Mouse (Mus musculus) embryonic facial prominence, embryonic 10.5 days (tissue): ENCODE results near the gene Slc51b. TPM values are rescaled to one million over a fixed set of nuclear protein-coding genes. Genes with fewer than 3 reads are reported as not detected.

Experiments used
- DNase-seq: peaks from one replicate; pipeline ENCODE4 v3.0.0-alpha.2; 2017; ENCODE audit warnings: low spot score
- H3K27ac ChIP-seq: fragments of 300-500 bp; sonication (generic); replicated peaks from 2 replicates; pipeline ENCODE4 v1.5.1; 2016; ENCODE audit warnings: mild to moderate bottlenecking
- H3K27me3 ChIP-seq: fragments of 300-500 bp; sonication (generic); replicated peaks from 2 replicates; pipeline ENCODE4 v1.6.1; 2016; ENCODE audit warnings: low read depth, mild to moderate bottlenecking; ENCODE audit not compliant: poor library complexity, severe bottlenecking
- H3K36me3 ChIP-seq: fragments of 300-500 bp; sonication (generic); replicated peaks from 2 replicates; pipeline ENCODE4 v1.6.1; 2016; ENCODE audit warnings: mild to moderate bottlenecking, moderate library complexity
- H3K4me1 ChIP-seq: fragments of 300-500 bp; sonication (generic); 2 replicates; pipeline ENCODE4 v1.6.1; 2016
- H3K4me3 ChIP-seq: fragments of 300-500 bp; sonication (generic); 2 replicates; pipeline ENCODE4 v1.5.1; 2016; ENCODE audit warnings: mild to moderate bottlenecking, moderate library complexity
- H3K9me3 ChIP-seq: fragments of 300-500 bp; sonication (generic); 2 replicates; pipeline ENCODE4 v1.6.1; 2016; ENCODE audit warnings: mild to moderate bottlenecking
- WGBS: fragments of 180-500 bp; shearing (Covaris S2); methylation state at CpG from one replicate; pipeline ENCODE4 v1.1.7; 2016; 5-methylcytosine and 5-hydroxymethylcytosine counted together
- polyA plus RNA-seq: library from polyadenylated mRNA; unstranded; fragments of >200 nt; fragmentation: Nextera tagmentation; extraction: Ambion mirVana; gene quantifications from 2 replicates; pipeline ENCODE4 v1.2.1, GENCODE M21; 2016

The Slc51b gene
- polyA plus RNA-seq, 1 experiment from 2014 or later = not detected

GRCm38 (mm10) chr9:65405184-65405449 lies 17.6 kb downstream of the Slc51b start:
- H3K27me3 ChIP-seq = no peaks in the 10 kb centered on the region
- H3K27ac ChIP-seq = no peak overlapping the region
- DNase-seq = no peak
- H3K4me3 ChIP-seq = no peak overlapping the region
- H3K36me3 ChIP-seq = no peaks in the 10 kb centered on the region
- H3K9me3 ChIP-seq = no peaks in the 10 kb centered on the region
- no peaks in the 10 kb centered on the region for H3K4me1 ChIP-seq
- 91% methylated on average over 2 of the region's 2 CpGs for WGBS

- 83% methylated on average over 15 of the region's 15 CpGs for WGBS
- Histone ChIP-seq H3K27ac (no peak overlapping the region), H3K9me3 (no peaks in the 10 kb centered on the region), H3K4me1 (no peaks in the 10 kb centered on the region), H3K36me3 (no peaks in the 10 kb centered on the region), H3K27me3 (peaks cover 1% of the 10 kb centered on the region), H3K4me3 (no peak overlapping the region)
- no peak for DNase-seq
Measured at GRCm38 (mm10) chr9:65404331-65405183, 18.2 kb downstream of the Slc51b start.

- 91% methylated on average over 6 of the region's 6 CpGs for WGBS
- Histone ChIP-seq H3K9me3 (no peaks in the 10 kb centered on the region), H3K4me1 (peaks cover 15% of the 10 kb centered on the region), H3K36me3 (no peaks in the 10 kb centered on the region), H3K27ac (no peak overlapping the region), H3K4me3 (no peak overlapping the region), H3K27me3 (peaks cover 31% of the 10 kb centered on the region)
- DNase-seq = no peak
Measured at GRCm38 (mm10) chr9:65399934-65400333, 22.8 kb downstream of the Slc51b start.

GRCm38 (mm10) chr9:65398279-65398678 lies 24.5 kb downstream of the Slc51b start, which contains the start of gene Rasl12:
Rasl12 (plus strand) TSS chr9:65398506.
- DNase-seq = peak; percentile 89
- Histone ChIP-seq H3K27me3 (peaks cover 37% of the 10 kb centered on the region), H3K4me3 (peak within 1 kb of the TSS; percentile 75), H3K9me3 (no peaks in the 10 kb centered on the region), H3K27ac (peak within 1 kb of the TSS; percentile 85), H3K36me3 (no peaks in the 10 kb centered on the region), H3K4me1 (peaks cover 15% of the 10 kb centered on the region)
- under 1% methylated on average over 24 of the region's 24 CpGs for WGBS

- WGBS = 62% methylated on average over 2 of the region's 2 CpGs
- Histone ChIP-seq H3K4me3 (no peak overlapping the region), H3K4me1 (peaks cover 25% of the 10 kb centered on the region), H3K36me3 (no peaks in the 10 kb centered on the region), H3K27me3 (peaks cover 73% of the 10 kb centered on the region), H3K9me3 (0 out of 2 replicates have a peak, but pooled peaks cover 2% of the 10 kb centered on the region), H3K27ac (no peak overlapping the region)
- no peak for DNase-seq
Measured at GRCm38 (mm10) chr9:65394360-65394759, 28.4 kb downstream of the Slc51b start.

- Histone ChIP-seq H3K27me3 (peaks cover 75% of the 10 kb centered on the region), H3K4me1 (peaks cover 18% of the 10 kb centered on the region), H3K9me3 (0 out of 2 replicates have a peak, but pooled peaks cover 2% of the 10 kb centered on the region), H3K27ac (no peak overlapping the region), H3K36me3 (no peaks in the 10 kb centered on the region), H3K4me3 (no peak overlapping the region)
- DNase-seq = no peak
- WGBS = 51% methylated on average over 2 of the region's 2 CpGs
Measured at GRCm38 (mm10) chr9:65393606-65394005, 29.1 kb downstream of the Slc51b start.

- H3K27ac ChIP-seq = no peak overlapping the region
- peak; percentile 77 for DNase-seq
- H3K4me3 ChIP-seq = no peak overlapping the region
- H3K36me3 ChIP-seq = no peaks in the 10 kb centered on the region
- peaks cover 71% of the 10 kb centered on the region for H3K27me3 ChIP-seq
- 32% methylated on average over 6 of the region's 6 CpGs for WGBS
- 0 out of 2 replicates have a peak, but pooled peaks cover 2% of the 10 kb centered on the region for H3K9me3 ChIP-seq
- peaks cover 11% of the 10 kb centered on the region for H3K4me1 ChIP-seq
Measured at GRCm38 (mm10) chr9:65392638-65393364, 30.0 kb downstream of the Slc51b start.

- WGBS = 41% methylated on average over 8 of the region's 8 CpGs
- Histone ChIP-seq H3K9me3 (0 out of 2 replicates have a peak, but pooled peaks cover 2% of the 10 kb centered on the region), H3K27ac (peak within 1 kb of the TSS; percentile 63), H3K36me3 (no peaks in the 10 kb centered on the region), H3K27me3 (peaks cover 60% of the 10 kb centered on the region), H3K4me1 (peaks cover 13% of the 10 kb centered on the region), H3K4me3 (peak within 1 kb of the TSS; percentile 60)
- DNase-seq = no peak
Measured at GRCm38 (mm10) chr9:65391613-65391964, 31.2 kb downstream of the Slc51b start, which contains the start of gene Kbtbd13. Kbtbd13 (minus strand) TSS chr9:65391652.

GRCm38 (mm10) chr9:65390752-65391612 lies 31.8 kb downstream of the Slc51b start:
- Histone ChIP-seq H3K27me3 (peaks cover 60% of the 10 kb centered on the region), H3K4me3 (peak overlapping the region; percentile 60), H3K9me3 (0 out of 2 replicates have a peak, but pooled peaks cover 2% of the 10 kb centered on the region), H3K27ac (peak overlapping the region; percentile 63), H3K36me3 (no peaks in the 10 kb centered on the region), H3K4me1 (peaks cover 18% of the 10 kb centered on the region)
- DNase-seq = peak; percentile 61
- 18% methylated on average over 96 of the region's 96 CpGs for WGBS

GRCm38 (mm10) chr9:65386373-65387140 lies 36.2 kb downstream of the Slc51b start:
- Histone ChIP-seq H3K27ac (no peak overlapping the region; the same call in 1 of the 2 replicates), H3K36me3 (no peaks in the 10 kb centered on the region), H3K9me3 (0 out of 2 replicates have a peak, but pooled peaks cover 2% of the 10 kb centered on the region), H3K4me3 (no peak overlapping the region), H3K4me1 (peaks cover 31% of the 10 kb centered on the region), H3K27me3 (peaks cover 34% of the 10 kb centered on the region)
- WGBS = 31% methylated on average over 8 of the region's 8 CpGs
- peak; percentile 29 for DNase-seq

GRCm38 (mm10) chr9:65384276-65384675 lies 38.5 kb downstream of the Slc51b start:
- DNase-seq = no peak
- no peak overlapping the region for H3K27ac ChIP-seq
- no peaks in the 10 kb centered on the region for H3K9me3 ChIP-seq
- no peak overlapping the region for H3K4me3 ChIP-seq
- peaks cover 11% of the 10 kb centered on the region for H3K27me3 ChIP-seq
- no peaks in the 10 kb centered on the region for H3K36me3 ChIP-seq
- H3K4me1 ChIP-seq = peaks cover 28% of the 10 kb centered on the region
- 74% methylated on average over 3 of the region's 3 CpGs for WGBS
